Mouse (Mus musculus) midbrain, embryonic 16.5 days (tissue): ENCODE measurements around the gene Espn. TPM values are rescaled to one million over a fixed set of nuclear protein-coding genes. Genes with fewer than 3 reads are reported as not detected.

Source experiments
- ATAC-seq: fragments of 200-750 bp; cut with Nextera tagmentation; 2 replicates; pipeline ENCODE4 v1.8.0; 2017; ENCODE audit warnings: moderate TSS enrichment
- H3K27ac ChIP-seq: fragments of 300-500 bp; sonication (generic); 2 replicates; pipeline ENCODE4 v1.5.1; 2014; ENCODE audit warnings: mild to moderate bottlenecking, low read length, mixed read lengths
- H3K27me3 ChIP-seq: fragments of 300-500 bp; sonication (generic); 2 replicates; pipeline ENCODE4 v1.6.1; 2014; ENCODE audit warnings: low read depth, low read length, mixed read lengths; ENCODE audit not compliant: control insufficient read depth, insufficient read depth
- H3K36me3 ChIP-seq: fragments of 300-500 bp; sonication (generic); 2 replicates; pipeline ENCODE4 v1.6.1; 2014; ENCODE audit warnings: mild to moderate bottlenecking, low read length, moderate library complexity, mixed read lengths; ENCODE audit not compliant: control insufficient read depth, insufficient read depth
- H3K4me1 ChIP-seq: fragments of 300-500 bp; sonication (generic); 2 replicates; pipeline ENCODE4 v1.6.1; 2014; ENCODE audit warnings: mild to moderate bottlenecking, low read length, mixed read lengths; ENCODE audit not compliant: control insufficient read depth, insufficient read depth
- H3K4me2 ChIP-seq: fragments of 300-500 bp; sonication (generic); 2 replicates; pipeline ENCODE4 v1.6.1; 2014; ENCODE audit warnings: mild to moderate bottlenecking, low read length, mixed read lengths
- H3K4me3 ChIP-seq: fragments of 300-500 bp; sonication (generic); 2 replicates; pipeline ENCODE4 v1.5.1; 2014; ENCODE audit warnings: low read depth, mild to moderate bottlenecking, low read length, moderate library complexity, mixed read lengths
- H3K9ac ChIP-seq: fragments of 300-500 bp; sonication (generic); 2 replicates; pipeline ENCODE4 v1.6.1; 2014; ENCODE audit warnings: low read depth, low read length, mixed read lengths
- H3K9me3 ChIP-seq: fragments of 300-500 bp; sonication (generic); replicated peaks from 2 replicates; pipeline ENCODE4 v1.6.1; 2014; ENCODE audit warnings: mild to moderate bottlenecking, low read length, mixed read lengths; ENCODE audit not compliant: control insufficient read depth, poor library complexity, severe bottlenecking
- WGBS: fragments of 180-500 bp; shearing (Covaris S2); extraction: QIAGEN DNeasy Blood & Tissue Kit; methylation state at CpG from one replicate; pipeline ENCODE4 v1.1.7; 2014; 5-methylcytosine and 5-hydroxymethylcytosine counted together
- polyA plus RNA-seq: library from polyadenylated mRNA; unstranded; fragments of >200 nt; fragmentation: Nextera tagmentation; extraction: Ambion mirVana; gene quantifications from 2 replicates; pipeline ENCODE4 v1.2.1, GENCODE M21; 2015

Gene Espn
- polyA plus RNA-seq, 1 experiment from 2014 or later: 0.14 TPM

DNA sequence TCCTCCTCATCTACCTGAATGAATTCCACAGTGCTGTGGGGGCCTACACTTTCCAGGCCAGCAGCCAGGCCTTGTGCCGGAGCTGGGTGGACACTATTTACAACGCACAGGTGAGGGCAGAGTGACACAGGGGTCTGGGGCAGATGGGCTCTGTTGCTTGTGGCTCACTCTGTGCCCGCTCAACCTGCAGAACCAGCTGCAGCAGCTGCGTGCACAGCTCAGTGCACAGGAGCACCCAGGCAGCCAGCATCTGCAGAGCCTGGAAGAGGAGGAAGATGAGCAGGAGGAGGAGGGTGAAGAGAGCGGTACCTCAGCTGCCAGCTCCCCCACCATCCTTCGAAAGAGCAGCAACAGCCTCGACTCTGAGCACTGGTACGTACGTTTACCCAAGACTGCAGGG is 39.8 kb downstream of the Espn start:
- Histone ChIP-seq H3K4me3 (no peak overlapping the region), H3K27ac (no peak overlapping the region), H3K4me1 (peaks cover 16% of the 10 kb centered on the region), H3K9ac (no peak overlapping the region), H3K4me2 (no peak overlapping the region), H3K27me3 (peaks cover 36% of the 10 kb centered on the region), H3K36me3 (peaks cover 12% of the 10 kb centered on the region), H3K9me3 (no peaks in the 10 kb centered on the region)
- no peak for ATAC-seq
- 65% methylated on average over 9 of the region's 9 CpGs for WGBS

- H3K4me1 ChIP-seq: peaks cover 16% of the 10 kb centered on the region
- no peak overlapping the region for H3K4me3 ChIP-seq
- H3K9me3 ChIP-seq: no peaks in the 10 kb centered on the region
- H3K9ac ChIP-seq: no peak overlapping the region
- H3K36me3 ChIP-seq: peaks cover 12% of the 10 kb centered on the region
- H3K27ac ChIP-seq: no peak overlapping the region
- no peak overlapping the region for H3K4me2 ChIP-seq
- peaks cover 22% of the 10 kb centered on the region for H3K27me3 ChIP-seq
- no peak for ATAC-seq
- WGBS: 87% methylated on average over 4 of the region's 4 CpGs
These were observed 41.5 kb downstream of the Espn start for GRCm38 (mm10) chr4:152110689-152111088.

- peaks cover 16% of the 10 kb centered on the region for H3K4me1 ChIP-seq
- H3K27ac ChIP-seq: no peak overlapping the region
- peaks cover 11% of the 10 kb centered on the region; the same call in 1 of the 2 replicates for H3K27me3 ChIP-seq
- peaks cover 12% of the 10 kb centered on the region for H3K36me3 ChIP-seq
- ATAC-seq: no peak
- no peaks in the 10 kb centered on the region for H3K9me3 ChIP-seq
- H3K9ac ChIP-seq: no peak overlapping the region
- no peak overlapping the region for H3K4me3 ChIP-seq
- H3K4me2 ChIP-seq: no peak overlapping the region
- 84% methylated on average over 3 of the region's 3 CpGs for WGBS
These were observed 42.7 kb downstream of the Espn start for GRCm38 (mm10) chr4:152109509-152109908.

DNA sequence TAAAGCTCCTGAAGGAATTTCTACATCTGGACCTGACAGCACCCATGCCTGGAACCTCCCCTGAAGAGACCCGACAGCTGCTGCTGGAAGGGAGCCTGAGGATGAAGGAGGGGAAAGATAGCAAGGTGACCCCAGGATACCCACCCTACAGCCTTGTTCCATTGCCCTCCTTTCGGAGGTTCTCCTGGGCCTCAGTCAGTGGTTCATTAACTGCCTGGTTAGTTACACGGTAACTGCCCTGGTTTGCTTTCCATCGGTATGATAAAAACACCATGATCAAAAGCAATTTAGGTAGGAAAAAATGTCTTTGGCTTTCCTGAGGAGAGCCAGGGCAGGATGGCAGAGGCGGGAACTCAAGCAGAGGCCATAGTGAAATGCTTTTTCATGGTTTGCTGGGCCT is 43.5 kb downstream of the Espn start:
- WGBS: 80% methylated on average over 5 of the region's 5 CpGs
- Histone ChIP-seq H3K9me3 (no peaks in the 10 kb centered on the region), H3K36me3 (peaks cover 7% of the 10 kb centered on the region), H3K9ac (peak overlapping the region; percentile 53; the same call in 1 of the 2 replicates), H3K4me2 (peak overlapping the region; percentile 56), H3K4me3 (peak overlapping the region; percentile 31), H3K27ac (peak overlapping the region; percentile 68; the same call in 1 of the 2 replicates), H3K4me1 (peaks cover 16% of the 10 kb centered on the region), H3K27me3 (peaks cover 3% of the 10 kb centered on the region; the same call in 1 of the 2 replicates)
- peak; percentile 15; the same call in 1 of the 2 replicates for ATAC-seq

DNA sequence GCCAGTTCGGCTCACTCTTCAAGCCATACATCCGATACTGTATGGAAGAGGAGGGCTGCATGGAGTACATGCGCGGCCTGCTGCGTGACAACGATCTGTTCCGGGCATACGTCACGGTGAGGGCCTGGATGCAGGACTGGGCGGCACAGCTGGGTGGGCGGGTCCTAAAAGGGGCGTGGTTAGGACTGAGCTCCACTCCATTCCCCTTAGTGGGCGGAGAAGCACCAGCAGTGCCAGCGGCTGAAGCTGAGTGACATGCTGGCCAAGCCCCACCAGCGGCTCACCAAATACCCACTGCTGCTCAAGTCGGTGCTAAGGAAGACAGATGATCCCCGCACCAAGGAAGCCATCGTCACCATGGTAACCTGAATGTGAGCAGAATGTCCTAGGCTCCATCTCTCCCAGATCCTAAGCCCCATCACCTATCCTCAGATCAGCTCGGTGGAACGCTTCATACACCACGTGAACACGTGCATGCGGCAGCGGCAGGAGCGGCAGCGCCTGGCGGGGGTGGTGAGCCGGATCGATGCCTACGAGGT is 44.1 kb downstream of the Espn start:
- Histone ChIP-seq H3K4me1 (peaks cover 16% of the 10 kb centered on the region), H3K9ac (peak overlapping the region; percentile 53), H3K36me3 (peaks cover 8% of the 10 kb centered on the region), H3K4me3 (peak overlapping the region; percentile 31), H3K27ac (peak overlapping the region; percentile 68), H3K4me2 (peak overlapping the region; percentile 56), H3K9me3 (no peaks in the 10 kb centered on the region), H3K27me3 (no peaks in the 10 kb centered on the region)
- peak; percentile 93 for ATAC-seq
- 6% methylated on average over 30 of the region's 30 CpGs for WGBS

GRCm38 (mm10) chr4:152107493-152107892 is 44.7 kb downstream of the Espn start:
- peaks cover 5% of the 10 kb centered on the region for H3K36me3 ChIP-seq
- ATAC-seq: peak; percentile 49
- H3K27me3 ChIP-seq: no peaks in the 10 kb centered on the region
- no peaks in the 10 kb centered on the region for H3K9me3 ChIP-seq
- H3K4me2 ChIP-seq: peak overlapping the region; percentile 56
- H3K4me1 ChIP-seq: peaks cover 16% of the 10 kb centered on the region
- H3K4me3 ChIP-seq: peak overlapping the region; percentile 31
- peak overlapping the region; percentile 53 for H3K9ac ChIP-seq
- peak overlapping the region; percentile 68 for H3K27ac ChIP-seq
- 9% methylated on average over 24 of the region's 24 CpGs for WGBS

DNA sequence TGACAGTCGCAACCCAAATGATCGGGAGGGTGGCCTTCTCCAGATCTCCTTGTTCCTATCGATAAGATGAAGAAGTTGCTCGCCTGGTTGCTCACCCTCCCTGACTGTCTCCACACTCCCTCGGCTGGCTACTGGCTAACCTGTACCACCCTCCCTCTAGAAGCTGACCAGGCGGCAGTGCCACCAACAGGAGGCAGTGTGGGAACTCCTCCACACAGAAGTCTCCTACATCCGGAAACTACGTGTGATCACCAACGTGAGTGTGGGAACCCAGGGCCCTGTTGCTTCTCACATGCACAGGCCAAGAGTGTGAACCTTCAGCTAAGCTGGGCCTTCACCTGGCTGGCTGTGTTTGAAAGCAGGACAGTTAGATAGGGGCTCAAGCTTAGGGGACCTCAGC is 45.4 kb downstream of the Espn start:
- no peak for ATAC-seq
- 61% methylated on average over 9 of the region's 9 CpGs for WGBS
- no peaks in the 10 kb centered on the region for H3K27me3 ChIP-seq
- H3K4me3 ChIP-seq: no peak overlapping the region
- no peaks in the 10 kb centered on the region for H3K9me3 ChIP-seq
- H3K9ac ChIP-seq: no peak overlapping the region
- no peak overlapping the region for H3K27ac ChIP-seq
- peaks cover 16% of the 10 kb centered on the region for H3K4me1 ChIP-seq
- no peak overlapping the region for H3K4me2 ChIP-seq
- H3K36me3 ChIP-seq: 0 out of 2 replicates have a peak, but pooled peaks cover 5% of the 10 kb centered on the region

GRCm38 (mm10) chr4:152103025-152103424 is 49.1 kb downstream of the Espn start:
- Histone ChIP-seq H3K4me2 (no peak overlapping the region), H3K9ac (no peak overlapping the region), H3K27me3 (no peaks in the 10 kb centered on the region), H3K4me3 (no peak overlapping the region), H3K4me1 (peaks cover 6% of the 10 kb centered on the region), H3K9me3 (no peaks in the 10 kb centered on the region), H3K36me3 (0 out of 2 replicates have a peak, but pooled peaks cover 5% of the 10 kb centered on the region), H3K27ac (no peak overlapping the region)
- 36% methylated on average over 7 of the region's 7 CpGs for WGBS
- ATAC-seq: no peak

GRCm38 (mm10) chr4:152101921-152102320 is 50.2 kb downstream of the Espn start:
- Histone ChIP-seq H3K9me3 (no peaks in the 10 kb centered on the region), H3K4me2 (no peak overlapping the region), H3K27ac (no peak overlapping the region), H3K4me1 (no peaks in the 10 kb centered on the region), H3K4me3 (no peak overlapping the region), H3K9ac (no peak overlapping the region), H3K27me3 (no peaks in the 10 kb centered on the region), H3K36me3 (0 out of 2 replicates have a peak, but pooled peaks cover 5% of the 10 kb centered on the region)
- WGBS: 95% methylated on average over 16 of the region's 16 CpGs
- no peak for ATAC-seq
